Mouse (Mus musculus) forebrain, embryonic 14.5 days (tissue): ENCODE data around the gene Yju2. TPM values are rescaled to one million over a fixed set of nuclear protein-coding genes. Genes with fewer than 3 reads are reported as not detected.
A peak's percentile ranks its signal among the peaks of the same experiment; 100 is the strongest.

ENCODE experiments used
- ATAC-seq: fragments of 200-750 bp; cut with Nextera tagmentation; 2 replicates; pipeline ENCODE4 v1.8.0; 2017; ENCODE audit warnings: mild to moderate bottlenecking, moderate library complexity
- DNase-seq: peaks from one replicate; pipeline ENCODE4 v3.0.0-alpha.2; 2015; ENCODE audit warnings: low spot score
- H3K27ac ChIP-seq: fragments of 300-500 bp; sonication (generic); 2 replicates; pipeline ENCODE4 v1.5.1; 2014; ENCODE audit warnings: low read depth, mild to moderate bottlenecking, control low read depth, low read length, moderate library complexity
- H3K27me3 ChIP-seq: fragments of 300-500 bp; sonication (generic); replicated peaks from 2 replicates; pipeline ENCODE4 v1.6.1; 2014; ENCODE audit warnings: low read length, control low read depth, mixed read lengths; ENCODE audit not compliant: control insufficient read depth, insufficient read depth
- H3K36me3 ChIP-seq: fragments of 300-500 bp; sonication (generic); 2 replicates; pipeline ENCODE4 v1.6.1; 2014; ENCODE audit warnings: low read length, control low read depth; ENCODE audit not compliant: control insufficient read depth, insufficient read depth
- H3K4me1 ChIP-seq: fragments of 300-500 bp; sonication (generic); 2 replicates; pipeline ENCODE4 v1.6.1; 2014; ENCODE audit warnings: antibody characterized with exemption, low read length, control low read depth; ENCODE audit not compliant: control insufficient read depth, insufficient read depth
- H3K4me2 ChIP-seq: fragments of 300-500 bp; sonication (generic); 2 replicates; pipeline ENCODE4 v1.6.1; 2014; ENCODE audit warnings: mild to moderate bottlenecking, control low read depth, low read length
- H3K4me3 ChIP-seq: fragments of 300-500 bp; sonication (generic); 2 replicates; pipeline ENCODE4 v1.5.1; 2014; ENCODE audit warnings: low read depth, low read length, control low read depth
- H3K9ac ChIP-seq: fragments of 300-500 bp; sonication (generic); 2 replicates; pipeline ENCODE4 v1.6.1; 2014; ENCODE audit warnings: mild to moderate bottlenecking, low read length, control low read depth, moderate library complexity
- H3K9me3 ChIP-seq: fragments of 300-500 bp; sonication (generic); replicated peaks from 2 replicates; pipeline ENCODE4 v1.6.1; 2016; ENCODE audit warnings: low read length, control low read depth, mixed read lengths; ENCODE audit not compliant: control insufficient read depth
- WGBS: fragments of 180-500 bp; shearing (Covaris S2); extraction: QIAGEN DNeasy Blood & Tissue Kit; methylation state at CpG from one replicate; pipeline ENCODE4 v1.1.7; 2014; 5-methylcytosine and 5-hydroxymethylcytosine counted together
- polyA plus RNA-seq: library from polyadenylated mRNA; unstranded; fragments of >200 nt; fragmentation: Nextera tagmentation; extraction: Ambion mirVana; gene quantifications from 2 replicates; pipeline ENCODE4 v1.2.1, GENCODE M21; 2014

The Yju2 gene
- polyA plus RNA-seq, 1 experiment from 2014 or later: 25.4 TPM

GRCm38 (mm10) chr17:55968210-55968609, 9.3 kb downstream of the Yju2 start:
- H3K9ac ChIP-seq: 0 out of 2 replicates have a peak overlapping the region, but pooled peaks have one; percentile 21
- ATAC-seq (no peak), DNase-seq (no peak)
- H3K4me3 ChIP-seq: no peak overlapping the region
- H3K36me3 ChIP-seq: peaks cover 43% of the 10 kb centered on the region
- 67% methylated on average over 7 of the region's 7 CpGs for WGBS
- H3K27ac ChIP-seq: no peak overlapping the region
- no peaks in the 10 kb centered on the region for H3K27me3 ChIP-seq
- H3K9me3 ChIP-seq: no peaks in the 10 kb centered on the region
- H3K4me2 ChIP-seq: no peak overlapping the region
- peaks cover 4% of the 10 kb centered on the region for H3K4me1 ChIP-seq

GRCm38 (mm10) chr17:55969560-55969959, 10.7 kb downstream of the Yju2 start:
- Histone ChIP-seq H3K4me2 (peak overlapping the region; percentile 68), H3K4me1 (peaks cover 4% of the 10 kb centered on the region), H3K27ac (peak overlapping the region; percentile 75), H3K4me3 (peak overlapping the region; percentile 58; the same call in 1 of the 2 replicates), H3K9ac (peak overlapping the region; percentile 40), H3K36me3 (peaks cover 42% of the 10 kb centered on the region), H3K9me3 (no peaks in the 10 kb centered on the region), H3K27me3 (no peaks in the 10 kb centered on the region)
- peak; percentile 83 for DNase-seq
- ATAC-seq: peak; percentile 40
- WGBS: 31% methylated on average over 14 of the region's 14 CpGs

- ATAC-seq (peak; percentile 65), DNase-seq (peak; percentile 58)
- 7% methylated on average over 52 of the region's 55 CpGs for WGBS
- Histone ChIP-seq H3K4me3 (peak within 1 kb of the TSS; percentile 58), H3K4me1 (peaks cover 4% of the 10 kb centered on the region), H3K27me3 (no peaks in the 10 kb centered on the region), H3K9ac (peak within 1 kb of the TSS; percentile 81), H3K27ac (peak within 1 kb of the TSS; percentile 75), H3K36me3 (peaks cover 43% of the 10 kb centered on the region), H3K4me2 (peak within 1 kb of the TSS; percentile 68), H3K9me3 (no peaks in the 10 kb centered on the region)
Measured at GRCm38 (mm10) chr17:55969966-55970891, 11.3 kb downstream of the Yju2 start, which contains the start of gene Shd. Gene Shd, plus strand, starts transcription at chr17:55970467.

- H3K4me1 ChIP-seq: peaks cover 4% of the 10 kb centered on the region
- peak overlapping the region; percentile 58 for H3K4me3 ChIP-seq
- 24% methylated on average over 22 of the region's 22 CpGs for WGBS
- peak overlapping the region; percentile 81 for H3K9ac ChIP-seq
- no peaks in the 10 kb centered on the region for H3K27me3 ChIP-seq
- DNase-seq: no peak
- H3K27ac ChIP-seq: no peak overlapping the region
- H3K9me3 ChIP-seq: no peaks in the 10 kb centered on the region
- no peak for ATAC-seq
- H3K4me2 ChIP-seq: peak overlapping the region; percentile 68
- H3K36me3 ChIP-seq: peaks cover 38% of the 10 kb centered on the region
Measured at GRCm38 (mm10) chr17:55971453-55971852, 12.6 kb downstream of the Yju2 start.

- peak; percentile 69 for ATAC-seq
- peak; percentile 81 for DNase-seq
- no peak overlapping the region for H3K4me2 ChIP-seq
- H3K36me3 ChIP-seq: peaks cover 22% of the 10 kb centered on the region
- H3K4me3 ChIP-seq: no peak overlapping the region
- H3K9ac ChIP-seq: peak overlapping the region; percentile 25; the same call in 1 of the 2 replicates
- peak overlapping the region; percentile 52; the same call in 1 of the 2 replicates for H3K27ac ChIP-seq
- no peaks in the 10 kb centered on the region for H3K27me3 ChIP-seq
- 19% methylated on average over 13 of the region's 13 CpGs for WGBS
- H3K4me1 ChIP-seq: peaks cover 4% of the 10 kb centered on the region; the same call in 1 of the 2 replicates
- no peaks in the 10 kb centered on the region for H3K9me3 ChIP-seq
Measured at GRCm38 (mm10) chr17:55976255-55976862, 17.5 kb downstream of the Yju2 start.

- no peak for DNase-seq
- Histone ChIP-seq H3K4me3 (no peak overlapping the region), H3K9ac (no peak overlapping the region), H3K36me3 (peaks cover 22% of the 10 kb centered on the region), H3K4me1 (no peaks in the 10 kb centered on the region), H3K4me2 (no peak overlapping the region), H3K27me3 (no peaks in the 10 kb centered on the region), H3K27ac (no peak overlapping the region), H3K9me3 (no peaks in the 10 kb centered on the region)
- 74% methylated on average over 3 of the region's 3 CpGs for whole genome bisulfite sequencing
- no peak for ATAC-seq
Measured at GRCm38 (mm10) chr17:55977301-55977700, 18.4 kb downstream of the Yju2 start.

- H3K4me2 ChIP-seq: peak within 1 kb of the TSS; percentile 83
- ATAC-seq (peak; percentile 87), DNase-seq (peak; percentile 93)
- peak within 1 kb of the TSS; percentile 72 for H3K4me3 ChIP-seq
- H3K9me3 ChIP-seq: no peaks in the 10 kb centered on the region
- H3K27ac ChIP-seq: peak within 1 kb of the TSS; percentile 56; the same call in 1 of the 2 replicates
- peak within 1 kb of the TSS; percentile 84 for H3K9ac ChIP-seq
- peaks cover 20% of the 10 kb centered on the region for H3K36me3 ChIP-seq
- 9% methylated on average over 33 of the region's 35 CpGs for WGBS
- no peaks in the 10 kb centered on the region for H3K27me3 ChIP-seq
- peaks cover 4% of the 10 kb centered on the region for H3K4me1 ChIP-seq
Measured at GRCm38 (mm10) chr17:55986030-55986961, 27.4 kb downstream of the Yju2 start, which contains the start of gene Fsd1. Gene Fsd1, plus strand, starts transcription at chr17:55986509.

GRCm38 (mm10) chr17:55990278-55990898, 31.5 kb downstream of the Yju2 start:
- no peaks in the 10 kb centered on the region for H3K9me3 ChIP-seq
- 91% methylated on average over 8 of the region's 8 CpGs for WGBS
- H3K36me3 ChIP-seq: peaks cover 50% of the 10 kb centered on the region
- no peaks in the 10 kb centered on the region for H3K27me3 ChIP-seq
- no peak overlapping the region for H3K4me2 ChIP-seq
- ATAC-seq: no peak
- H3K9ac ChIP-seq: no peak overlapping the region
- no peak overlapping the region for H3K27ac ChIP-seq
- no peak overlapping the region for H3K4me3 ChIP-seq
- H3K4me1 ChIP-seq: peaks cover 9% of the 10 kb centered on the region
- no peak for DNase-seq
